Mouse (Mus musculus) heart, adult 2 months (tissue): ENCODE data around the gene Mob3c.

Experiments used
- CTCF ChIP-seq: fragments of 200-600 bp; IDR thresholded peaks from 2 replicates; pipeline ENCODE4 v1.8.1; 2022; ENCODE audit warnings: antibody characterized with exemption, mild to moderate bottlenecking, moderate library complexity
- EP300 ChIP-seq: fragments of 200-500 bp; IDR thresholded peaks from 2 replicates; pipeline ENCODE4 v1.6.1; 2011; ENCODE audit warnings: low read depth, low read length, control low read depth; ENCODE audit not compliant: insufficient read depth

DNA sequence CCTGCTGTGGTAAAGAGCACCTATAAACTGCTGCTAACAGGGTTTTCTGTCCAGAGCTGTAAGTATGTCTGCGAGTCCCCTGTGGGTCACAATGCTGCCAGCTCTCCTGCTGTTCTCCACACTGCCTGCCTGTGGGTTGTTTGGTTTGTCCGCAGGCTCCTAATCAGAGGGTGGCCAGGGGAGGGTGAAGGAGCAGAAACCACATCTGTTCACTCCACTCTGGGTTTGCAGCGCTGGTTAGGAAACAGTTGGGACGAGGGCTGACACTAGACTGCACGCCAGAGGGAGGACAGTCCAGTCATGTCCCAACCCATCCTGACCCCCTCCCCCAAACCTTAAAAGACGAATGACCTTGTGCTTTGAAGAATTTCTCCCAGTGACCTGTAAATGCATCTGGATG lies 27.2 kb downstream of the Mob3c start:
- no peak for TF ChIP-seq CTCF
- no peak for TF ChIP-seq EP300
